Mouse (Mus musculus) kidney, adult 2 months (tissue): ENCODE data around the gene Sept9. TPM values are rescaled to one million over a fixed set of nuclear protein-coding genes. Genes with fewer than 3 reads are reported as not detected.
A peak's percentile ranks its signal among the peaks of the same experiment; 100 is the strongest.

Experiments used
- DNase-seq: peaks from one replicate; pipeline ENCODE4 v3.0.0; 2021
- H3K27ac ChIP-seq: fragments of 200-500 bp; 2 replicates; pipeline ENCODE4 v1.5.1; 2012; ENCODE audit warnings: low read depth, low read length, control low read depth, inconsistent platforms; ENCODE audit not compliant: insufficient read depth
- H3K27me3 ChIP-seq: fragments of 200-500 bp; replicated peaks from 2 replicates; pipeline ENCODE4 v1.6.1; 2012; ENCODE audit warnings: mild to moderate bottlenecking, moderate library complexity, low read length, inconsistent platforms; ENCODE audit not compliant: control insufficient read depth, insufficient read depth
- H3K36me3 ChIP-seq: fragments of 200-500 bp; 2 replicates; pipeline ENCODE4 v1.6.1; 2012; ENCODE audit warnings: mild to moderate bottlenecking, moderate library complexity, low read length, inconsistent platforms; ENCODE audit not compliant: control insufficient read depth, insufficient read depth
- H3K4me1 ChIP-seq: fragments of 200-500 bp; 2 replicates; pipeline ENCODE4 v1.6.1; 2011; ENCODE audit warnings: low read length; ENCODE audit not compliant: control insufficient read depth, insufficient read depth
- H3K4me3 ChIP-seq: fragments of 200-500 bp; 2 replicates; pipeline ENCODE4 v1.5.1; 2011; ENCODE audit warnings: mild to moderate bottlenecking, low read depth, low read length, control low read depth; ENCODE audit not compliant: insufficient read depth
- CTCF ChIP-seq: fragments of 200-500 bp; conservative IDR thresholded peaks from 2 replicates; pipeline ENCODE4 v1.5.1; 2011; ENCODE audit warnings: low read depth, mild to moderate bottlenecking, control low read depth, low read length, moderate library complexity, mixed read lengths; ENCODE audit not compliant: insufficient read depth, insufficient read length
- POLR2A ChIP-seq: fragments of 200-500 bp; IDR thresholded peaks from one replicate; pipeline ENCODE4 v1.6.1; 2011; ENCODE audit warnings: low read depth, low read length, control low read depth
- WGBS: fragments of 180-500 bp; shearing (Covaris S2); methylation state at CpG from one replicate; pipeline ENCODE4 v1.1.7; 2018; 5-methylcytosine and 5-hydroxymethylcytosine counted together
- polyA plus RNA-seq: library from polyadenylated mRNA; depleted of rRNA; stranded (reverse); fragments of >200 nt; gene quantifications from 2 replicates; pipeline ENCODE4 v1.2.3, GENCODE M21; 2012

Sept9 gene
- polyA plus RNA-seq, 1 experiment = 25.9 TPM

DNA sequence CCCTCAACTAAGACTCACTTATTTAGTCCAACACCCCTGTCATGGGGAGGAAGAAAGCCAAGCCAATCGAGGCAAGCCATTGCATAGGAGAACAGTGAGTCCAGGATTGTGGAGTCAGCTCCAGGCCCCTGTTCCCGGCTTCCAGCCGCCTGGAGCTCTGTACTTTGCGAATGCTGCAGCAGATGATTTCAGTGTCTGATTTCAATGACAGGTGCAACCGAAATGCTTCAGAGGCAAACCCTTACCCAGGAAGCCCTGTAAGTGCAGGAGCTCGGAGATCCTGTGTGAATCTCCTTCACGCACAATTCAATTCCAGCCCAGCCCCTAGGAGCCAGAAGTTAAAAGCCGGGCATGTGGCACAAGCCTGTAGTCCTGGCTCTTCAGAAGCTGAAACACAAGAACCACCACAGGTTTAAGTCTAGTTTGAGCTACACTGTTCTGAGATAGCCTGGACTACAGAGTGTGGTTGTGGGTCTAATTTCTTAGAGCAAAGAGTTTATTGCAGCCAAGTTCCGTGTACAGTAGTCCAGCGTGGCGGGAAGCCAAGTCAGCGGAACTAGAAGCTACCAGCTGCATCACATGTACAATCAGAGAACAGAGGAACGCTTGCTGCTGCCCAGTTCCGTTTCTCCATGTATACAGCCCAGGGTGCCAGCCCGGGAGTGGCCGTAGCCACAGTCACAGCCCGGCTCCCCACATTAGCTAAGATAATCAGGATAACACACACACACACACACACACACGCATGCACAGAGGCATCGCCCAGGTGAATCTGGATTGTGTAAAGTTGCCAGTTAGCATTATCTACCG, 31.0 kb upstream of the Sept9 start:
- Histone ChIP-seq H3K36me3 (no peaks in the 10 kb centered on the region), H3K4me3 (no peak overlapping the region), H3K27ac (no peak overlapping the region), H3K4me1 (no peaks in the 10 kb centered on the region), H3K27me3 (no peaks in the 10 kb centered on the region)
- no peak for DNase-seq
- WGBS = 79% methylated on average over 20 of the region's 20 CpGs
- TF ChIP-seq CTCF = no peak
- no peak for TF ChIP-seq POLR2A

DNA sequence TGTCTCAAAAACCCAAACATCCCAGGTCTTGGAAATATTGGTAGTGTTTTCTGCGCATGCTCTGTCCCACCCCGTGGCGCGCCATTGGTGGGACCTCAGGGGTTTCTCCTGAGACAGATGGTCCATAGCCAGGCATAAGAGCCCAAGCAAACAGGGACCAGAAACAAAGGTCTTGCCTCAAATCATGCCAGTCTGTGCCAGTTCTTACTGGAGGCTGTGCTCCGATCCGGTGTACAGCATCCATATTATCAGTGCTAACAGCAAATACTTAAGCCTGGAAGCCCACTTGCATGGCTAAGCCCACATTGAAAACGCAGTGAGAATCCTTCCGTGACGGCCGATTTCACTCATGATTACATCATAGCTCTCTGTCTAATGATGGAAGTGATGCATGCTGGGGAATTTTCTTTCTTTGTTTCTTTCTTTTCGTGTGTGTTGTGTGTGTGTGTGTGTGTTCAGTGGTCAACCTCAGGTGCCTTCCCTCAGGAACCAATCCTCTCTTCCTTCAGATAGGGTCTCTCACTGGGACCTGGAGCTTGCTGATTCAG, 30.3 kb upstream of the Sept9 start:
- no peaks in the 10 kb centered on the region for H3K27me3 ChIP-seq
- TF ChIP-seq CTCF = no peak
- TF ChIP-seq POLR2A = no peak
- no peaks in the 10 kb centered on the region for H3K4me1 ChIP-seq
- DNase-seq = no peak
- WGBS = 87% methylated on average over 11 of the region's 11 CpGs
- H3K27ac ChIP-seq = no peak overlapping the region
- H3K36me3 ChIP-seq = no peaks in the 10 kb centered on the region
- no peak overlapping the region for H3K4me3 ChIP-seq

DNA sequence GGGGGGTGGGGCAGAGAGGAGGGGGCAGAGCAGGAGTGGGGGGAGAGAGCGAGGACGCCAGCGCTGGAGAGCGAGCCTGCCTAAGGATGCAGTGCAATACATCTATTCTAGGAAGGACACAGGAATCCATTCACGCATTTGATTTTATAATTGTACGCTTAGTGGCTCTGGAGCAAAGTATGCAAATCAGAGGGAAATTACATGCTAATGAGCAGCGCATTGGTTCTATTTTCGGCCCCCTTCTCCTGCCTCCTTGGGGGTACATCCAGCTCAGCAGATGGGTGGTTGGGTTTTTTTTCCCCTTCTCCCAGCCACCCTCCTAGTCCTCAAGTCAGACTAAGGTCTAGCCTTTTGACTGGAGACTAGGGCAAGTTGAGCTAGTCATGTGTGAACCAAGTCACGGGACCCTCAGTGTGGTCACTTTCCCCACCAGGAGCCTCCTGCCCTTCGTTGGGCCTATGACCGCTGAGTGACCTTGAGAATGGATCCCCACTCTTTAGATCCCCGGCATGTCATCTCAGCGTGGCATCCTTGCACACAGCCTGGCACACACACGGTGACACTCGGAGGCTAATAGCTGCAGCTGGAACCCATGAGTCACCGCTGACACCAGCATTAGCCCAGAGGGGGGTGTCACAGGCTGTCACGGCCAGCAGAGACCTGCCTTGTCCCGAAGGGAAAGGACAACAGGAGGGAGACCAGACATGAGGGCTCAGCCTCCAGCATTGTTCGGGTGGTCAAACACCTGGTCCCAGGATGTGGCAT, 29.5 kb upstream of the Sept9 start:
- H3K27me3 ChIP-seq = no peaks in the 10 kb centered on the region
- 93% methylated on average over 19 of the region's 19 CpGs for WGBS
- H3K27ac ChIP-seq = no peak overlapping the region
- no peaks in the 10 kb centered on the region for H3K4me1 ChIP-seq
- H3K4me3 ChIP-seq = no peak overlapping the region
- no peak for DNase-seq
- no peaks in the 10 kb centered on the region for H3K36me3 ChIP-seq
- TF ChIP-seq CTCF (no peak), POLR2A (no peak)

DNA sequence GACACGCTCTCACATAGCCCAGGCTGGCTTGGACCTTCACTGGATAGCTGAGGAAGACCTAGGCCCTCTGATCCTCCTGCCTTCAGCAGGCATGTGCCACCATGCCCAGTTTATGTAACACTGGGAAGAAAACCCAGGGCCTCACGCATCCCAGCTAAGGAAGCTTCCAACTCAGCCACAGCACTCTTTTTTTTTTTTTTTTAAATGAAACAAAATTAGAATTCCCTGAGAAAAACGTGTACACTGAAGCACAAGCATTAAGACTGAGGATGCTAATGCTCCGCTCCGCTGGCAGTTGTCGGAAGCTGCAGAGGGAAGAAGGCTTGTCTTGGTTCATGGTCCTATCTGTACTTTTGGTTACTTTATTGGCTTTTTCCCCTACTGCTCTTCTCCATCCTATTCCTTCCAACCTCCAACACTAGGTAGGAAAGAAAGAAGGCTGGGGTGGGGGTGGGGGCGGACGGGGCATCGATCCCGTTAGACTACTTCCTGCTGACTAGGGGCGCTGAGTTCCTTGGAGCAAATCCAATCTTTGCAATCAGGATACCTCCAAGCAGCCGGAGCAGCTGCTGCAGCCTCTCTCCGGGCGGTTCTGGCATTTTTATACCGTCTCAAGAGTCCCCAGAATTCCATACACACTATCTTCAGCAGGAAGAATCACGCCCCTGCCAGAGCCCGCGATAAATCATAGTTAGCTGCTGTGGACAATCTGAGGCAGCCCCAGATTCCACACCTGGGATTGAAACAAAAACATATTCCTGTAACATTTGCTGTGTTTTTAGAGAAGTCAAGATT, 25.2 kb upstream of the Sept9 start:
- DNase-seq = peak; percentile 30
- peak overlapping the region; percentile 8; the same call in 1 of the 2 replicates for H3K4me3 ChIP-seq
- no peaks in the 10 kb centered on the region for H3K4me1 ChIP-seq
- TF ChIP-seq POLR2A (no peak), CTCF (no peak)
- H3K36me3 ChIP-seq = no peaks in the 10 kb centered on the region
- WGBS = 34% methylated on average over 18 of the region's 18 CpGs
- H3K27ac ChIP-seq = peak overlapping the region; percentile 2; the same call in 1 of the 2 replicates
- H3K27me3 ChIP-seq = no peaks in the 10 kb centered on the region

DNA sequence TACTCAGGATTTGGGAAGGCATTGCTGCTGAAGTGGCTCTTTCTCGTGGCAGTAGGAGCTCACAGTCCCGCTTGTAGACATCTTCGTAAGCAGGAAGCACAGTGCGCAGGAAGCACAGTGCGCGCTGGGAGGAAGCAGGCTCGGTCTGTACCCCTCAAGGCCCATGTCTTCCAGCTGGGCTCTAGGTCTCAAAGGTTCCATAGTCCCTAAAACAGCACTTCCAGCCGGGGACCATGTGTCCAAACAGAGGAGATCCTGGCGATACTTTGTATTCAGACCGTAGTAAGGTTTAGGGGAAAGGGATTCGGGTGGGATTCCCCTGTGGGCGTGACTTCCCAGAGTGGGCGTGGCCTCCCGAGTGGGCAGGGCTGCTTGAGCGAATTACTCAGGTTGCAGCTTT, 24.5 kb upstream of the Sept9 start:
- no peaks in the 10 kb centered on the region for H3K4me1 ChIP-seq
- no peaks in the 10 kb centered on the region for H3K36me3 ChIP-seq
- DNase-seq = peak; percentile 36
- H3K4me3 ChIP-seq = peak overlapping the region; percentile 8; the same call in 1 of the 2 replicates
- H3K27me3 ChIP-seq = no peaks in the 10 kb centered on the region
- TF ChIP-seq POLR2A (no peak), CTCF (no peak)
- H3K27ac ChIP-seq = peak overlapping the region; percentile 2; the same call in 1 of the 2 replicates
- 32% methylated on average over 15 of the region's 15 CpGs for WGBS

DNA sequence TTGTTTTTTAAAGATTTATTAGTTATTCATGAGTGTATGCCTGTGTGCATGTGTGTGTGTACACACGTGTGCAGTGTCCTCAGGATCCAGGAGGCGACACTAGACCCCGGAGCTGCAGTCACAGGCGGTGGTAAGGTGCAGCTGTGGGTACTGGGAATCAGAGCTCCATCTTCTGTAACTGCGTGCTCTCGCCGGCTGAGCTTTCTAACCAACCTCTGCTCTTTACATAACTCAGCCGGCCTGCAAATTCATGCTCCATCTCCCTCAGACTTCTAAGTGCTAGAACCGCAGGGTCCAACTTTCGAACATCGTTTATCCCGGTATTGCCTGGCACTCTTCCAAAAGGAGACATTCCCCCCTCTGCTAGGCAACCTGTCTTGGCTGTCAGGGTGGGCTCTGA, 24.0 kb upstream of the Sept9 start:
- H3K36me3 ChIP-seq = no peaks in the 10 kb centered on the region
- TF ChIP-seq POLR2A = no peak
- no peak for TF ChIP-seq CTCF
- no peak overlapping the region for H3K4me3 ChIP-seq
- no peaks in the 10 kb centered on the region for H3K4me1 ChIP-seq
- H3K27ac ChIP-seq = no peak overlapping the region
- no peak for DNase-seq
- 70% methylated on average over 12 of the region's 12 CpGs for WGBS
- H3K27me3 ChIP-seq = no peaks in the 10 kb centered on the region
